Mouse (Mus musculus): ENCODE results near the gene Plch2. TPM values are rescaled to one million over a fixed set of nuclear protein-coding genes. Genes with fewer than 3 reads are reported as not detected.

The Plch2 gene
- polyA plus RNA-seq, 1 experiment from 2014 or later: 23.3 TPM

GRCm38 (mm10) chr4:154964581-154965235, 91.9 kb downstream of the Plch2 start:
- H3K27ac ChIP-seq (ENCODE audit: low read length): peak overlapping the region; percentile 92
- H3K4me3 ChIP-seq (ENCODE audit: low read depth, low read length): peak overlapping the region; percentile 80
- peaks cover 5% of the 10 kb centered on the region for H3K36me3 ChIP-seq (ENCODE audit: control insufficient read depth, insufficient read depth, low read length)
- peak overlapping the region; percentile 87 for H3K4me2 ChIP-seq (ENCODE audit: low read length)
- peaks cover 52% of the 10 kb centered on the region for H3K4me1 ChIP-seq (ENCODE audit: control insufficient read depth, insufficient read depth, low read length)
- H3K9ac ChIP-seq (ENCODE audit: low read depth, low read length): peak overlapping the region; percentile 90
- H3K9me3 ChIP-seq (replicated peaks; ENCODE audit: control insufficient read depth, low read length, poor library complexity, severe bottlenecking): no peaks in the 10 kb centered on the region
- H3K27me3 ChIP-seq (ENCODE audit: control insufficient read depth, insufficient read depth, low read depth, low read length): peaks cover 4% of the 10 kb centered on the region; the same call in 1 of the 2 replicates
- ATAC-seq: peak; percentile 1; the same call in 1 of the 2 replicates
- WGBS: under 1% methylated on average over 36 of the region's 36 CpGs

DNA sequence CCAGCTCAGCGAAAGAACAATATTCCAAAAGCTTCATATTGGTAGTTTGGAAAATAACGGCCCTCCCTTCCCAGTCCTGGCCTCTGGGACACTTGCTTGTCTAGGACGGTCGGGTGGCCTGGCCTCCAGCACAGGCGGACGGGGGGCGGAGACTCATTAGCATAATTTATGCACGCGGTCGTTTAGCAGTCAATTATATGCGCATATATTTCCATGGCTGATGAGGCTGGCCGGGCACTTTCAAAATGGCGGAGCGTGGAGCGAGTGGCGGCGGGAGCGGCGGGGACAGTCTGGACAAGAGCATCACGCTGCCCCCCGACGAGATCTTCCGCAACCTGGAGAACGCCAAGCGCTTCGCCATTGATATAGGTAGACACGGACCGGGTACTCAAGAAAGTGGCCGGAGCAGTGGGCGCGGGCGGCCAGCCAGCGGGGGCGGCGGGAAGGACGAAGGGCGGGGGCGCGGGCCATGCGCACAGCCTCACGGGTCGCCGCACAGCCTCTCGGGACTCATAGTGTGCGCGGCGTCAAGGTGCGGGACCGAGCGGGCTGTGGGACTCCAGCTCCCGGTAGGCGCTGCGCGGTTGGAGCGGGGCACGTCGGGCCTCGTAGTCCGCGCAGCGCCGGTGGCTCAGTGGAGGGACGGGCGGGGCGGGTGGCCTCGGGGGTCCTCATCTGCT, 92.5 kb downstream of the Plch2 start, which contains the start of gene Pank4:
TSS of gene Pank4 (plus strand) at position 223 of the 680 bp plus-strand sequence.
- under 1% methylated on average over 60 of the region's 66 CpGs for WGBS
- Histone ChIP-seq H3K27me3 (ENCODE audit: control insufficient read depth, insufficient read depth, low read depth, low read length) (peaks cover 4% of the 10 kb centered on the region; the same call in 1 of the 2 replicates), H3K36me3 (ENCODE audit: control insufficient read depth, insufficient read depth, low read length) (no peaks in the 10 kb centered on the region), H3K9me3 (replicated peaks; ENCODE audit: control insufficient read depth, low read length, poor library complexity, severe bottlenecking) (no peaks in the 10 kb centered on the region), H3K4me1 (ENCODE audit: control insufficient read depth, insufficient read depth, low read length) (peaks cover 54% of the 10 kb centered on the region), H3K4me3 (ENCODE audit: low read depth, low read length) (peak within 1 kb of the TSS; percentile 80), H3K4me2 (ENCODE audit: low read length) (peak within 1 kb of the TSS; percentile 90), H3K27ac (ENCODE audit: low read length) (peak within 1 kb of the TSS; percentile 92), H3K9ac (ENCODE audit: low read depth, low read length) (peak within 1 kb of the TSS; percentile 90)
- ATAC-seq: peak; percentile 94

- H3K9ac ChIP-seq (ENCODE audit: low read depth, low read length): peak overlapping the region; percentile 90
- no peak for ATAC-seq
- H3K4me2 ChIP-seq (ENCODE audit: low read length): peak overlapping the region; percentile 90
- peak overlapping the region; percentile 92 for H3K27ac ChIP-seq (ENCODE audit: low read length)
- peaks cover 57% of the 10 kb centered on the region for H3K4me1 ChIP-seq (ENCODE audit: control insufficient read depth, insufficient read depth, low read length)
- H3K9me3 ChIP-seq (replicated peaks; ENCODE audit: control insufficient read depth, low read length, poor library complexity, severe bottlenecking): no peaks in the 10 kb centered on the region
- H3K4me3 ChIP-seq (ENCODE audit: low read depth, low read length): peak overlapping the region; percentile 80
- H3K27me3 ChIP-seq (ENCODE audit: control insufficient read depth, insufficient read depth, low read depth, low read length): peaks cover 4% of the 10 kb centered on the region; the same call in 1 of the 2 replicates
- 9% methylated on average over 11 of the region's 11 CpGs for WGBS
- no peaks in the 10 kb centered on the region for H3K36me3 ChIP-seq (ENCODE audit: control insufficient read depth, insufficient read depth, low read length)
These were observed 93.3 kb downstream of the Plch2 start for GRCm38 (mm10) chr4:154963190-154963836.

DNA sequence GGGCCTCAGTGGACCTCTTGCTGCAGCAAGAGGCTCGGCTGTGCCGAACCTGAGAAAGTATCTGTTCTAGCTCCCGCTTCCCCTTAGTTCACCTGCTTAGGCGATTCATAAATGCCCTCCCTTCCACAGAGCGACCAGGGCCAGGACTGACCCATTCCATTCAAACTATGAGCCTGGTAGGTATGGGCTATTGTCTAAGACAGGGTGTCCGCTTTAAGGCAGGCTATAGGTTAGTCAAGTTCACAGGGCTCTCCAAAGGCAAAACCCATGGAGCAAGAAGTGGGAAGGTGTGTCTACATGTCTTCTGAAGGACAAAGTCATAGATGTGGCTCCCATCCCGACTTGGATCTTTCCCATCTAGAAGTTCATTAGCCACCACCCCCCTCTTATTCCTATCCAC, 93.9 kb downstream of the Plch2 start:
- H3K4me2 ChIP-seq (ENCODE audit: low read length): peak overlapping the region; percentile 90
- peaks cover 4% of the 10 kb centered on the region; the same call in 1 of the 2 replicates for H3K27me3 ChIP-seq (ENCODE audit: control insufficient read depth, insufficient read depth, low read depth, low read length)
- no peaks in the 10 kb centered on the region for H3K9me3 ChIP-seq (replicated peaks; ENCODE audit: control insufficient read depth, low read length, poor library complexity, severe bottlenecking)
- H3K27ac ChIP-seq (ENCODE audit: low read length): peak overlapping the region; percentile 92
- H3K36me3 ChIP-seq (ENCODE audit: control insufficient read depth, insufficient read depth, low read length): no peaks in the 10 kb centered on the region
- ATAC-seq: no peak
- 30% methylated on average over 7 of the region's 7 CpGs for WGBS
- peak overlapping the region; percentile 90 for H3K9ac ChIP-seq (ENCODE audit: low read depth, low read length)
- H3K4me1 ChIP-seq (ENCODE audit: control insufficient read depth, insufficient read depth, low read length): peaks cover 62% of the 10 kb centered on the region
- H3K4me3 ChIP-seq (ENCODE audit: low read depth, low read length): peak overlapping the region; percentile 80

- Histone ChIP-seq H3K4me3 (ENCODE audit: low read depth, low read length) (peak overlapping the region; percentile 80), H3K27ac (ENCODE audit: low read length) (peak overlapping the region; percentile 92), H3K4me2 (ENCODE audit: low read length) (peak overlapping the region; percentile 90), H3K9me3 (replicated peaks; ENCODE audit: control insufficient read depth, low read length, poor library complexity, severe bottlenecking) (no peaks in the 10 kb centered on the region), H3K36me3 (ENCODE audit: control insufficient read depth, insufficient read depth, low read length) (no peaks in the 10 kb centered on the region), H3K4me1 (ENCODE audit: control insufficient read depth, insufficient read depth, low read length) (peaks cover 68% of the 10 kb centered on the region), H3K27me3 (ENCODE audit: control insufficient read depth, insufficient read depth, low read depth, low read length) (peaks cover 4% of the 10 kb centered on the region; the same call in 1 of the 2 replicates), H3K9ac (ENCODE audit: low read depth, low read length) (peak overlapping the region; percentile 90)
- no peak for ATAC-seq
- 4% methylated on average over 13 of the region's 13 CpGs for WGBS
These were observed 94.7 kb downstream of the Plch2 start for GRCm38 (mm10) chr4:154961911-154962310.

DNA sequence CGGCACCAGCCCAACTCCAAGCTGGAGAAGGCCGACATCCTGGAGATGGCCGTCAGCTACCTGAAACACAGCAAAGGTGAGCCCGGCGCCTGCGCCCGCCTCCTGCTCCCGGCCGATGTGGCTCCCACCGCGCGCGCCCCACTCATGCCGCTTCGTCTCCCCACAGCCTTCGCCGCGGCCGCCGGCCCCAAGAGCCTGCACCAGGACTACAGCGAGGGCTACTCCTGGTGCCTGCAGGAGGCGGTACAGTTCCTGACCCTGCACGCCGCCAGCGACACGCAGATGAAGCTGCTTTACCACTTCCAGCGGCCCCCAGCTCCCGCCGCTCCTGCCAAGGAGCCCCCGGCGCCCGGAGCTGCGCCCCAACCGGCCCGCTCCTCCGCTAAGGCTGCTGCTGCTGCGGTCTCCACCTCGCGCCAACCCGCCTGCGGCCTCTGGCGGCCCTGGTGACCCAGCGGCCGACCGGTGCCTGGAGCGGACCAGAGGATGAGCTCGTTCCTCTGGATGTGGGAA, 95.3 kb downstream of the Plch2 start:
- under 1% methylated on average over 47 of the region's 47 CpGs for WGBS
- Histone ChIP-seq H3K4me3 (ENCODE audit: low read depth, low read length) (peak overlapping the region; percentile 80), H3K4me2 (ENCODE audit: low read length) (peak overlapping the region; percentile 90), H3K9ac (ENCODE audit: low read depth, low read length) (peak overlapping the region; percentile 90), H3K27ac (ENCODE audit: low read length) (peak overlapping the region; percentile 92), H3K27me3 (ENCODE audit: control insufficient read depth, insufficient read depth, low read depth, low read length) (peaks cover 4% of the 10 kb centered on the region; the same call in 1 of the 2 replicates), H3K4me1 (ENCODE audit: control insufficient read depth, insufficient read depth, low read length) (peaks cover 64% of the 10 kb centered on the region), H3K9me3 (replicated peaks; ENCODE audit: control insufficient read depth, low read length, poor library complexity, severe bottlenecking) (no peaks in the 10 kb centered on the region), H3K36me3 (ENCODE audit: control insufficient read depth, insufficient read depth, low read length) (no peaks in the 10 kb centered on the region)
- ATAC-seq: no peak

DNA sequence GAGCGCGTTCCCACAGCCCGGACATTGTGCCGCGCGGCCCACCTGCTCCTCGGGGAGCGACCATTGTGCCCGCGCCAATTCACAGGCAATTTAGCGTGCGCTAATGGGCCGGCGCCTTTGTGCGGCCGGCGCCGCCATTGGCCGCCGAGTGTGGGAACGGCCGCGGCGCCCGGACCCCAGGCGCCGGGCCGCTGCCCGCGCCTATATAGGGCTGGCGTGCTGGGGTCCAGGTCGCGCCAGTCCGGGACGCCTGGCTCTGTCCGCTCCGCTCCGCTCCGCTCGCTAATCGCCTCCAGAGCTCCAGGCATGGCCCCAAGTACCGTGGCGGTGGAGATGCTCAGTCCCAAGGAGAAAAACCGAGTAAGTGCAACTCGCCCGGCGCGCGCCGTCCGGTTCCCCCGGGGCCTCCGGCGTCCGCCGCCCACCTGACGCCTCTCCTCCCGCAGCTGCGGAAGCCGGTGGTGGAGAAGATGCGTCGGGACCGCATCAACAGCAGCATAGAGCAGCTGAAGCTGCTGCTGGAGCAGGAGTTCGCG, 95.8 kb downstream of the Plch2 start, which contains the start of gene Hes5:
TSS of gene Hes5 (plus strand) at position 234 of the 536 bp plus-strand sequence.
- no peaks in the 10 kb centered on the region for H3K9me3 ChIP-seq (replicated peaks; ENCODE audit: control insufficient read depth, low read length, poor library complexity, severe bottlenecking)
- under 1% methylated on average over 56 of the region's 65 CpGs for WGBS
- H3K36me3 ChIP-seq (ENCODE audit: control insufficient read depth, insufficient read depth, low read length): no peaks in the 10 kb centered on the region
- H3K4me3 ChIP-seq (ENCODE audit: low read depth, low read length): peak within 1 kb of the TSS; percentile 80
- peak within 1 kb of the TSS; percentile 90 for H3K4me2 ChIP-seq (ENCODE audit: low read length)
- H3K27ac ChIP-seq (ENCODE audit: low read length): peak within 1 kb of the TSS; percentile 92
- peak; percentile 46 for ATAC-seq
- H3K9ac ChIP-seq (ENCODE audit: low read depth, low read length): peak within 1 kb of the TSS; percentile 90
- H3K4me1 ChIP-seq (ENCODE audit: control insufficient read depth, insufficient read depth, low read length): peaks cover 60% of the 10 kb centered on the region
- peaks cover 4% of the 10 kb centered on the region; the same call in 1 of the 2 replicates for H3K27me3 ChIP-seq (ENCODE audit: control insufficient read depth, insufficient read depth, low read depth, low read length)

GRCm38 (mm10) chr4:154960021-154960689, 96.4 kb downstream of the Plch2 start:
- peak; percentile 0; the same call in 1 of the 2 replicates for ATAC-seq
- H3K27me3 ChIP-seq (ENCODE audit: control insufficient read depth, insufficient read depth, low read depth, low read length): peaks cover 4% of the 10 kb centered on the region; the same call in 1 of the 2 replicates
- peaks cover 54% of the 10 kb centered on the region for H3K4me1 ChIP-seq (ENCODE audit: control insufficient read depth, insufficient read depth, low read length)
- H3K36me3 ChIP-seq (ENCODE audit: control insufficient read depth, insufficient read depth, low read length): no peaks in the 10 kb centered on the region
- H3K4me2 ChIP-seq (ENCODE audit: low read length): peak overlapping the region; percentile 90
- H3K9ac ChIP-seq (ENCODE audit: low read depth, low read length): peak overlapping the region; percentile 90
- peak overlapping the region; percentile 92 for H3K27ac ChIP-seq (ENCODE audit: low read length)
- peak overlapping the region; percentile 80 for H3K4me3 ChIP-seq (ENCODE audit: low read depth, low read length)
- WGBS: 7% methylated on average over 20 of the region's 20 CpGs
- H3K9me3 ChIP-seq (replicated peaks; ENCODE audit: control insufficient read depth, low read length, poor library complexity, severe bottlenecking): no peaks in the 10 kb centered on the region
